Mouse (Mus musculus): Measurements from ENCODE around the gene Npas3. TPM values are rescaled to one million over a fixed set of nuclear protein-coding genes. Genes with fewer than 3 reads are reported as not detected.

The Npas3 gene
- total and polyA plus RNA-seq, 2 experiments, result 0.04 TPM; not detected in 1

GRCm38 (mm10) chr12:53519556-53519955 is 271.1 kb downstream of the Npas3 start:
- Histone ChIP-seq H3K4me3 (ENCODE audit: insufficient read depth, low read depth, low read length) (no peak overlapping the region), H3K27ac (replicated peaks; ENCODE audit: insufficient read depth, low read depth, low read length) (no peak overlapping the region), H3K27me3 (ENCODE audit: control insufficient read depth, insufficient read depth, low read length) (no peaks in the 10 kb centered on the region), H3K36me3 (ENCODE audit: control insufficient read depth, insufficient read depth, low read length) (no peaks in the 10 kb centered on the region), H3K4me1 (ENCODE audit: control insufficient read depth, insufficient read depth, low read length) (no peaks in the 10 kb centered on the region), H3K9ac (ENCODE audit: low read depth, low read length) (no peak overlapping the region), H3K79me2 (ENCODE audit: control insufficient read depth, insufficient read depth, low read length) (no peaks in the 10 kb centered on the region)
- DNase-seq (ENCODE audit: extremely low read depth, low read depth, low spot score), result no peak
- no peak for TF ChIP-seq CTCF (IDR thresholded peaks at IDR 0.05; ENCODE audit: low read depth, low read length)
- no peak for TF ChIP-seq POLR2A (IDR thresholded peaks at IDR 0.05; ENCODE audit: extremely low read depth, insufficient read depth, low read length)
- WGBS, result 81% methylated on average over 4 of the region's 4 CpGs

- no peak overlapping the region for H3K4me3 ChIP-seq (ENCODE audit: insufficient read depth, low read depth, low read length)
- H3K4me1 ChIP-seq (ENCODE audit: control insufficient read depth, insufficient read depth, low read length), result no peaks in the 10 kb centered on the region
- DNase-seq (ENCODE audit: extremely low read depth, low read depth, low spot score), result no peak
- no peak overlapping the region for H3K27ac ChIP-seq (replicated peaks; ENCODE audit: insufficient read depth, low read depth, low read length)
- H3K36me3 ChIP-seq (ENCODE audit: control insufficient read depth, insufficient read depth, low read length), result no peaks in the 10 kb centered on the region
- H3K79me2 ChIP-seq (ENCODE audit: control insufficient read depth, insufficient read depth, low read length), result no peaks in the 10 kb centered on the region
- WGBS, result 78% methylated on average over 5 of the region's 5 CpGs
- H3K27me3 ChIP-seq (ENCODE audit: control insufficient read depth, insufficient read depth, low read length), result no peaks in the 10 kb centered on the region
- no peak overlapping the region for H3K9ac ChIP-seq (ENCODE audit: low read depth, low read length)
- TF ChIP-seq POLR2A (IDR thresholded peaks at IDR 0.05; ENCODE audit: extremely low read depth, insufficient read depth, low read length) (no peak), CTCF (IDR thresholded peaks at IDR 0.05; ENCODE audit: low read depth, low read length) (no peak)
These were observed 274.2 kb downstream of the Npas3 start for GRCm38 (mm10) chr12:53522631-53523030.

GRCm38 (mm10) chr12:53527046-53527445 is 278.6 kb downstream of the Npas3 start:
- Histone ChIP-seq H3K9ac (ENCODE audit: low read depth, low read length) (no peak overlapping the region), H3K27me3 (ENCODE audit: control insufficient read depth, insufficient read depth, low read length) (no peaks in the 10 kb centered on the region), H3K4me3 (ENCODE audit: insufficient read depth, low read depth, low read length) (no peak overlapping the region), H3K79me2 (ENCODE audit: control insufficient read depth, insufficient read depth, low read length) (no peaks in the 10 kb centered on the region), H3K27ac (replicated peaks; ENCODE audit: insufficient read depth, low read depth, low read length) (no peak overlapping the region), H3K4me1 (ENCODE audit: control insufficient read depth, insufficient read depth, low read length) (no peaks in the 10 kb centered on the region), H3K36me3 (ENCODE audit: control insufficient read depth, insufficient read depth, low read length) (no peaks in the 10 kb centered on the region)
- no peak for DNase-seq (ENCODE audit: extremely low read depth, low read depth, low spot score)
- TF ChIP-seq POLR2A (IDR thresholded peaks at IDR 0.05; ENCODE audit: extremely low read depth, insufficient read depth, low read length), result no peak
- TF ChIP-seq CTCF (IDR thresholded peaks at IDR 0.05; ENCODE audit: low read depth, low read length), result no peak
- 89% methylated on average over 3 of the region's 3 CpGs for WGBS

GRCm38 (mm10) chr12:53529345-53529744 is 280.9 kb downstream of the Npas3 start:
- Histone ChIP-seq H3K27me3 (ENCODE audit: control insufficient read depth, insufficient read depth, low read length) (no peaks in the 10 kb centered on the region), H3K27ac (replicated peaks; ENCODE audit: insufficient read depth, low read depth, low read length) (no peak overlapping the region), H3K4me1 (ENCODE audit: control insufficient read depth, insufficient read depth, low read length) (no peaks in the 10 kb centered on the region), H3K79me2 (ENCODE audit: control insufficient read depth, insufficient read depth, low read length) (no peaks in the 10 kb centered on the region), H3K36me3 (ENCODE audit: control insufficient read depth, insufficient read depth, low read length) (no peaks in the 10 kb centered on the region), H3K9ac (ENCODE audit: low read depth, low read length) (no peak overlapping the region), H3K4me3 (ENCODE audit: insufficient read depth, low read depth, low read length) (no peak overlapping the region)
- TF ChIP-seq CTCF (IDR thresholded peaks at IDR 0.05; ENCODE audit: low read depth, low read length) (no peak), POLR2A (IDR thresholded peaks at IDR 0.05; ENCODE audit: extremely low read depth, insufficient read depth, low read length) (no peak)
- 81% methylated on average over 2 of the region's 2 CpGs for WGBS
- no peak for DNase-seq (ENCODE audit: extremely low read depth, low read depth, low spot score)

- TF ChIP-seq CTCF (IDR thresholded peaks at IDR 0.05; ENCODE audit: low read depth, low read length) (no peak), POLR2A (IDR thresholded peaks at IDR 0.05; ENCODE audit: extremely low read depth, insufficient read depth, low read length) (no peak)
- H3K79me2 ChIP-seq (ENCODE audit: control insufficient read depth, insufficient read depth, low read length), result no peaks in the 10 kb centered on the region
- H3K4me1 ChIP-seq (ENCODE audit: control insufficient read depth, insufficient read depth, low read length), result no peaks in the 10 kb centered on the region
- H3K27ac ChIP-seq (replicated peaks; ENCODE audit: insufficient read depth, low read depth, low read length), result no peak overlapping the region
- H3K36me3 ChIP-seq (ENCODE audit: control insufficient read depth, insufficient read depth, low read length), result no peaks in the 10 kb centered on the region
- no peak for DNase-seq (ENCODE audit: extremely low read depth, low read depth, low spot score)
- no peak overlapping the region for H3K4me3 ChIP-seq (ENCODE audit: insufficient read depth, low read depth, low read length)
- whole genome bisulfite sequencing, result 76% methylated on average over 5 of the region's 5 CpGs
- H3K9ac ChIP-seq (ENCODE audit: low read depth, low read length), result no peak overlapping the region
- no peaks in the 10 kb centered on the region for H3K27me3 ChIP-seq (ENCODE audit: control insufficient read depth, insufficient read depth, low read length)
These were observed 288.3 kb downstream of the Npas3 start for GRCm38 (mm10) chr12:53536816-53537215.

- 94% methylated on average over 2 of the region's 2 CpGs for WGBS
These were observed 307.9 kb downstream of the Npas3 start for GRCm38 (mm10) chr12:53556359-53556758.

More at GRCm38 (mm10) chr12:53556359-53556758, 307.9 kb downstream of the Npas3 start:
- no peak for DNase-seq (ENCODE audit: extremely low read depth, low read depth, low spot score)
- Histone ChIP-seq H3K27ac (replicated peaks; ENCODE audit: insufficient read depth, low read depth, low read length) (no peak overlapping the region), H3K4me1 (ENCODE audit: control insufficient read depth, insufficient read depth, low read length) (no peaks in the 10 kb centered on the region), H3K36me3 (ENCODE audit: control insufficient read depth, insufficient read depth, low read length) (no peaks in the 10 kb centered on the region), H3K4me3 (ENCODE audit: insufficient read depth, low read depth, low read length) (no peak overlapping the region), H3K27me3 (ENCODE audit: control insufficient read depth, insufficient read depth, low read length) (no peaks in the 10 kb centered on the region), H3K79me2 (ENCODE audit: control insufficient read depth, insufficient read depth, low read length) (no peaks in the 10 kb centered on the region), H3K9ac (ENCODE audit: low read depth, low read length) (no peak overlapping the region)
- no peak for TF ChIP-seq CTCF (IDR thresholded peaks at IDR 0.05; ENCODE audit: low read depth, low read length)
- no peak for TF ChIP-seq POLR2A (IDR thresholded peaks at IDR 0.05; ENCODE audit: extremely low read depth, insufficient read depth, low read length)
